Mouse (Mus musculus): ENCODE measurements around the gene Ntm. TPM values are rescaled to one million over a fixed set of nuclear protein-coding genes. Genes with fewer than 3 reads are reported as not detected.

Ntm gene
- polyA plus RNA-seq, 1 experiment from 2014 or later = 11.5 TPM

- WGBS = 92% methylated on average over 3 of the region's 3 CpGs
- no peak for DNase-seq (ENCODE audit: low spot score)
- no peak for ATAC-seq (replicated peaks; ENCODE audit: insufficient number of reproducible peaks, low FRiP score, low TSS enrichment, low read depth)
Measured at GRCm38 (mm10) chr9:29016879-29017278, 946.1 kb downstream of the Ntm start.

GRCm38 (mm10) chr9:29013881-29014280 lies 949.1 kb downstream of the Ntm start:
- H3K36me3 ChIP-seq (replicated peaks; ENCODE audit: control insufficient read depth, insufficient read depth, low read depth, low read length) = no peaks in the 10 kb centered on the region
- H3K9me3 ChIP-seq (replicated peaks; ENCODE audit: control insufficient read depth, low read length) = no peaks in the 10 kb centered on the region
- no peaks in the 10 kb centered on the region for H3K27me3 ChIP-seq (ENCODE audit: control insufficient read depth, insufficient read depth, low read length)
- WGBS = 92% methylated on average over 17 of the region's 17 CpGs
- H3K4me1 ChIP-seq (ENCODE audit: control insufficient read depth, insufficient read depth, low read length) = no peaks in the 10 kb centered on the region
- H3K9ac ChIP-seq (replicated peaks; ENCODE audit: low read length) = no peak overlapping the region
- no peak overlapping the region for H3K4me3 ChIP-seq (ENCODE audit: low read depth, low read length)
- H3K4me2 ChIP-seq (ENCODE audit: low read depth, low read length) = no peak overlapping the region
- no peak for ATAC-seq (replicated peaks; ENCODE audit: insufficient number of reproducible peaks, low FRiP score, low TSS enrichment, low read depth)
- no peak overlapping the region for H3K27ac ChIP-seq (replicated peaks; ENCODE audit: low read depth, low read length)
- no peak for DNase-seq (ENCODE audit: low spot score)

More at GRCm38 (mm10) chr9:29016879-29017278, 946.1 kb downstream of the Ntm start:
- H3K36me3 ChIP-seq (replicated peaks; ENCODE audit: control insufficient read depth, insufficient read depth, low read depth, low read length) = no peaks in the 10 kb centered on the region
- no peak overlapping the region for H3K4me3 ChIP-seq (ENCODE audit: low read depth, low read length)
- H3K9ac ChIP-seq (replicated peaks; ENCODE audit: low read length) = no peak overlapping the region
- H3K9me3 ChIP-seq (replicated peaks; ENCODE audit: control insufficient read depth, low read length) = no peaks in the 10 kb centered on the region
- no peak overlapping the region for H3K27ac ChIP-seq (replicated peaks; ENCODE audit: low read depth, low read length)
- no peak overlapping the region for H3K4me2 ChIP-seq (ENCODE audit: low read depth, low read length)
- no peaks in the 10 kb centered on the region for H3K4me1 ChIP-seq (ENCODE audit: control insufficient read depth, insufficient read depth, low read length)
- H3K27me3 ChIP-seq (ENCODE audit: control insufficient read depth, insufficient read depth, low read length) = no peaks in the 10 kb centered on the region

- no peaks in the 10 kb centered on the region for H3K4me1 ChIP-seq (ENCODE audit: control insufficient read depth, insufficient read depth, low read length)
- 88% methylated on average over 6 of the region's 6 CpGs for WGBS
- no peaks in the 10 kb centered on the region for H3K27me3 ChIP-seq (ENCODE audit: control insufficient read depth, insufficient read depth, low read length)
- H3K4me3 ChIP-seq (ENCODE audit: low read depth, low read length) = no peak overlapping the region
- ATAC-seq (replicated peaks; ENCODE audit: insufficient number of reproducible peaks, low FRiP score, low TSS enrichment, low read depth) (no peak), DNase-seq (ENCODE audit: low spot score) (no peak)
- H3K9me3 ChIP-seq (replicated peaks; ENCODE audit: control insufficient read depth, low read length) = no peaks in the 10 kb centered on the region
- H3K9ac ChIP-seq (replicated peaks; ENCODE audit: low read length) = no peak overlapping the region
- no peak overlapping the region for H3K27ac ChIP-seq (replicated peaks; ENCODE audit: low read depth, low read length)
- no peaks in the 10 kb centered on the region for H3K36me3 ChIP-seq (replicated peaks; ENCODE audit: control insufficient read depth, insufficient read depth, low read depth, low read length)
- no peak overlapping the region for H3K4me2 ChIP-seq (ENCODE audit: low read depth, low read length)
Measured at GRCm38 (mm10) chr9:29012541-29012940, 950.4 kb downstream of the Ntm start.

- no peaks in the 10 kb centered on the region for H3K9me3 ChIP-seq (replicated peaks; ENCODE audit: control insufficient read depth, low read length)
- H3K27me3 ChIP-seq (ENCODE audit: control insufficient read depth, insufficient read depth, low read length) = no peaks in the 10 kb centered on the region
- H3K4me3 ChIP-seq (ENCODE audit: low read depth, low read length) = no peak overlapping the region
- no peak overlapping the region for H3K27ac ChIP-seq (replicated peaks; ENCODE audit: low read depth, low read length)
- H3K9ac ChIP-seq (replicated peaks; ENCODE audit: low read length) = no peak overlapping the region
- DNase-seq (ENCODE audit: low spot score) = no peak
- no peaks in the 10 kb centered on the region for H3K4me1 ChIP-seq (ENCODE audit: control insufficient read depth, insufficient read depth, low read length)
- no peaks in the 10 kb centered on the region for H3K36me3 ChIP-seq (replicated peaks; ENCODE audit: control insufficient read depth, insufficient read depth, low read depth, low read length)
- WGBS = 31% methylated on average over 3 of the region's 3 CpGs
- no peak for ATAC-seq (replicated peaks; ENCODE audit: insufficient number of reproducible peaks, low FRiP score, low TSS enrichment, low read depth)
- H3K4me2 ChIP-seq (ENCODE audit: low read depth, low read length) = no peak overlapping the region
Measured at GRCm38 (mm10) chr9:29011476-29011875, 951.5 kb downstream of the Ntm start.

- Histone ChIP-seq H3K9me3 (replicated peaks; ENCODE audit: control insufficient read depth, low read length) (no peaks in the 10 kb centered on the region), H3K9ac (replicated peaks; ENCODE audit: low read length) (no peak overlapping the region), H3K36me3 (replicated peaks; ENCODE audit: control insufficient read depth, insufficient read depth, low read depth, low read length) (no peaks in the 10 kb centered on the region), H3K4me3 (ENCODE audit: low read depth, low read length) (no peak overlapping the region), H3K4me1 (ENCODE audit: control insufficient read depth, insufficient read depth, low read length) (no peaks in the 10 kb centered on the region), H3K27ac (replicated peaks; ENCODE audit: low read depth, low read length) (no peak overlapping the region), H3K4me2 (ENCODE audit: low read depth, low read length) (no peak overlapping the region), H3K27me3 (ENCODE audit: control insufficient read depth, insufficient read depth, low read length) (no peaks in the 10 kb centered on the region)
- no peak for ATAC-seq (replicated peaks; ENCODE audit: insufficient number of reproducible peaks, low FRiP score, low TSS enrichment, low read depth)
- DNase-seq (ENCODE audit: low spot score) = no peak
- 89% methylated on average over 7 of the region's 7 CpGs for WGBS
Measured at GRCm38 (mm10) chr9:29004534-29004933, 958.4 kb downstream of the Ntm start.

GRCm38 (mm10) chr9:28999951-29000351 lies 963.0 kb downstream of the Ntm start:
- Histone ChIP-seq H3K27ac (replicated peaks; ENCODE audit: low read depth, low read length) (no peak overlapping the region), H3K9ac (replicated peaks; ENCODE audit: low read length) (no peak overlapping the region), H3K4me3 (ENCODE audit: low read depth, low read length) (no peak overlapping the region), H3K9me3 (replicated peaks; ENCODE audit: control insufficient read depth, low read length) (no peaks in the 10 kb centered on the region), H3K4me2 (ENCODE audit: low read depth, low read length) (no peak overlapping the region), H3K27me3 (ENCODE audit: control insufficient read depth, insufficient read depth, low read length) (no peaks in the 10 kb centered on the region), H3K4me1 (ENCODE audit: control insufficient read depth, insufficient read depth, low read length) (no peaks in the 10 kb centered on the region), H3K36me3 (replicated peaks; ENCODE audit: control insufficient read depth, insufficient read depth, low read depth, low read length) (no peaks in the 10 kb centered on the region)
- WGBS = 56% methylated on average over 4 of the region's 4 CpGs
- ATAC-seq (replicated peaks; ENCODE audit: insufficient number of reproducible peaks, low FRiP score, low TSS enrichment, low read depth) (no peak), DNase-seq (ENCODE audit: low spot score) (peak; percentile 2)

- no peak overlapping the region for H3K9ac ChIP-seq (replicated peaks; ENCODE audit: low read length)
- no peaks in the 10 kb centered on the region for H3K4me1 ChIP-seq (ENCODE audit: control insufficient read depth, insufficient read depth, low read length)
- H3K4me2 ChIP-seq (ENCODE audit: low read depth, low read length) = no peak overlapping the region
- DNase-seq (ENCODE audit: low spot score) (no peak), ATAC-seq (replicated peaks; ENCODE audit: insufficient number of reproducible peaks, low FRiP score, low TSS enrichment, low read depth) (no peak)
- H3K9me3 ChIP-seq (replicated peaks; ENCODE audit: control insufficient read depth, low read length) = no peaks in the 10 kb centered on the region
- 90% methylated on average over 1 of the region's 1 CpGs for whole genome bisulfite sequencing
- no peaks in the 10 kb centered on the region for H3K36me3 ChIP-seq (replicated peaks; ENCODE audit: control insufficient read depth, insufficient read depth, low read depth, low read length)
- H3K27me3 ChIP-seq (ENCODE audit: control insufficient read depth, insufficient read depth, low read length) = no peaks in the 10 kb centered on the region
- H3K4me3 ChIP-seq (ENCODE audit: low read depth, low read length) = no peak overlapping the region
- H3K27ac ChIP-seq (replicated peaks; ENCODE audit: low read depth, low read length) = no peak overlapping the region
Measured at GRCm38 (mm10) chr9:28977275-28977674, 985.7 kb downstream of the Ntm start.

GRCm38 (mm10) chr9:28969455-28969854 lies 993.5 kb downstream of the Ntm start:
- H3K4me2 ChIP-seq (ENCODE audit: low read depth, low read length) = no peak overlapping the region
- H3K36me3 ChIP-seq (replicated peaks; ENCODE audit: control insufficient read depth, insufficient read depth, low read depth, low read length) = no peaks in the 10 kb centered on the region
- ATAC-seq (replicated peaks; ENCODE audit: insufficient number of reproducible peaks, low FRiP score, low TSS enrichment, low read depth) (no peak), DNase-seq (ENCODE audit: low spot score) (no peak)
- H3K9me3 ChIP-seq (replicated peaks; ENCODE audit: control insufficient read depth, low read length) = no peaks in the 10 kb centered on the region
- 80% methylated on average over 1 of the region's 1 CpGs for WGBS
- no peaks in the 10 kb centered on the region for H3K27me3 ChIP-seq (ENCODE audit: control insufficient read depth, insufficient read depth, low read length)
- H3K9ac ChIP-seq (replicated peaks; ENCODE audit: low read length) = no peak overlapping the region
- no peak overlapping the region for H3K4me3 ChIP-seq (ENCODE audit: low read depth, low read length)
- no peaks in the 10 kb centered on the region for H3K4me1 ChIP-seq (ENCODE audit: control insufficient read depth, insufficient read depth, low read length)
- no peak overlapping the region for H3K27ac ChIP-seq (replicated peaks; ENCODE audit: low read depth, low read length)
